Mouse (Mus musculus) inflammation-experienced regulatory T-cells, adult 16 weeks (primary cell): ENCODE measurements around the gene Ugt2b1. TPM values are rescaled to one million over a fixed set of nuclear protein-coding genes. Genes with fewer than 3 reads are reported as not detected.

Source experiments
- polyA plus RNA-seq: library from polyadenylated mRNA; unstranded; fragments of 100-300 nt; shearing (Covaris generic); gene quantifications from one replicate; pipeline ENCODE4 v1.2.1, GENCODE M21; 2017

Gene Ugt2b1
- polyA plus RNA-seq: not detected

DNA sequence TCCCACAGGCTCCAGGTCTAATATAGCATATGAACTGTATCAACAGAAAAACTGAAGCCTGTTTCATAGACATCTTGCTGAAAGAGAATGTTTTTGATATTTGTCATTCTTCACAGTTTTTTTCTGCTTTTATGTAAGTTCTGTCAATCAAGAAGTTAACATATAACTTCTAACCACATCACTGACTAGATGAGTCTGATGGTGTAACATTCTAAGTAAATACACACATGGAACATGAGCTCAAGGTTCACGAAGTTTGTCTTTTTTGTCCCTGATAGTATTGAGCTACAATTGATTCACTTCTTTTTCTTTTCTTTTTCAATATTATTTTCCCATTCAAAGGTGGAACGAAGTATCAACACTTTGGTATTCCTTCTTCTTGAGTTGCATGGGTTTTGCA, at the start of gene Ugt2b1:
Ugt2b1 (minus strand) TSS at position 105 of the 400 bp plus-strand sequence.

DNA sequence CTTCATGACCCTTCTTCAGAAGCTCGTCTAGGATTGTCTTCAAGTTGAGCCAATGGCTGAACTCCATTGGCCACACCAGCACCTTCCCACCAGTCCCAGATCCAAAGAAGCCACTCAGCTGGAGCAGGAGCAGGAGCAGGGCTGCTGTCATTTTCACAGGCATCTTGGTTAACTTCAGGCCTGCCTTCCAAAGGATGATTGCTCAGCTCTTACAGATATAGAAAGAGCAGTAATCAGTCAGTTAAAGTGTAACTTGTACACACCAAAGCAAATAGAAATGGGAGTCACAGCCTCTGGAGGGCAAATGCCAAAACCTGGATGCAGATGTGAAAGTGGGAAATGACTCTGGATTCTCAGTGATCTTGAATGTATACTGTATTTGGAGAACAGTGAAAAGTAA, 19.6 kb downstream of the Ugt2b1 start, which contains the start of gene Ugt2b34:
Ugt2b34 (minus strand) TSS at position 180 of the 400 bp plus-strand sequence.

Other genes with a start within 250 kb of the Ugt2b1 start
- gene Tmprss11e, start 180.7 kb downstream of the Ugt2b1 start, polyA plus RNA-seq: 0.63 TPM
- 31.2 TPM for gene Ythdc1, start 122.3 kb downstream of the Ugt2b1 start, polyA plus RNA-seq
- not detected for gene Ugt2b34, start 19.6 kb downstream of the Ugt2b1 start, polyA plus RNA-seq
- gene Ugt2b35, start 74.3 kb upstream of the Ugt2b1 start, polyA plus RNA-seq: not detected
- gene Ugt2b36, start 166.0 kb upstream of the Ugt2b1 start, polyA plus RNA-seq: not detected
- not detected for gene Ugt2b5, start 213.8 kb upstream of the Ugt2b1 start, polyA plus RNA-seq